Mouse (Mus musculus): ENCODE results near the gene Myrip.

DNA sequence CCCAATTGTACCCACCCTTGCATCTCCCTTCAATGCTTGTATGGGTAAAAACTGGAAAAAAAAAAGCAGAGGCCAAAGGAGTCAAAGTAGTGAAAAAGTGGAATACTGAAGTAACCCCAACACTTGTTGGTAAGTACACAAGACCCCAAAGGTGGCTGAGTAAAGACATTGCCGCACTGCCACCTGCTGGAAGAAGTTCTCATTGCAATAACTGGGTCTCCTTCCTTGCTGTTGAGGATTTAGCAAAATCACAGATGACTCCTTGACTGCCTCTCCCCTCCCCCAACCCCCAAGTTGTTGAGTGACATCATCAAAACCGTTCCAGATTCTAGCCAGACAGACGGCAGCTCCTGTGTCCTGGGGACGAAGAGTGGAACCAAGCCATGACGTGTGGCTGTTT is 124.5 kb downstream of the Myrip start:
- peak; percentile 73 for TF ChIP-seq CTCF (IDR thresholded peaks at IDR 0.05; ENCODE audit: extremely low read depth, insufficient read depth, low read length)
- no peak for TF ChIP-seq POLR2A (IDR thresholded peaks at IDR 0.05; ENCODE audit: extremely low read depth, insufficient read depth, low read length)

All from cortical plate, adult 2 months (tissue).